Comparison of ENCODE assay signal across 19 mouse cellular contexts in the genomic region with DNA sequence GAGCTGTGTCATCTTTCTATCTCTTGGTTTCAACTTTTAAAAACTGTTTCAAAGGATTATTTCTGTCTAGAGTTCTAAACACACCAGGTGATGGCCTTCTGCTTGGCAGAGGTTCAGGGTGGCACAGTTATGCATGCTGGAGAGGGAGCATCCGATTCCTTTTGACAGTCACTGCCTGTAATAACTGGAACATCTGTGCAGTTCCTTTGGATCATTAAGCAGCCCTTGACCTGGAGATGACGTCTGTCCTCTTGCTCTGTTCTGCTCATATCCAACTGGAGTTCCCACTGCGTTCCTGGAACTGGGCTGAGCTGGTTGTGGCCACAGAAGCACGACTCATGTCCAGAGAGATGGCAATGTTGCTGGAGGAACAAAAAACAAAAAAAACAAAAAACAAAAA. TPM values are rescaled to one million over a fixed set of nuclear protein-coding genes. Genes with fewer than 3 reads are reported as not detected.
DNase-seq lines count a peak whose midpoint lies in the region; ATAC-seq and TF ChIP-seq lines count a peak whose summit lies in the region.
"Had no signal": no experiment of that assay in that cellular context is flagged by ENCODE, and none has a peak within 500 bp of the region (broad histone marks: within the 10 kb centered on the region; RNA-seq: fewer than 3 reads in every experiment).

No protein-coding gene starts in this region.

- CTCF ChIA-PET in Patski (lab: Charles Lee): no interaction called here

- no peak overlapping the region for H3K4me3 ChIP-seq in kidney, adult 2 months (ENCODE audit: insufficient read depth, low read depth, low read length)
- no peak overlapping the region for H3K4me3 ChIP-seq in intestine, embryonic 15.5 days (replicated peaks)
- H3K4me3 ChIP-seq: embryonic facial prominence, embryonic 15.5 days; forebrain, embryonic 15.5 days; heart, embryonic 10.5 days; hindbrain, embryonic 13.5 days had no signal

- POLR2A ChIA-PET in Patski (lab: Charles Lee): no interaction called here

- H3K36me3 ChIP-seq in kidney, adult 2 months (ENCODE audit: control insufficient read depth, insufficient read depth, low read length): no peaks in the 10 kb centered on the region
- no peaks in the 10 kb centered on the region for H3K36me3 ChIP-seq in intestine, embryonic 15.5 days
- H3K36me3 ChIP-seq: embryonic facial prominence, embryonic 15.5 days; forebrain, embryonic 15.5 days; heart, embryonic 10.5 days; hindbrain, embryonic 13.5 days had no signal

- peak; percentile 24 to 39 for DNase-seq in cerebellum, postnatal 10 days
- DNase-seq in cerebellum, adult 11 months: no peak
- DNase-seq in kidney, adult 2 months: peak; percentile 43
- DNase-seq in kidney, postnatal 4 days: no peak
- DNase-seq in kidney, postnatal 36 days: peak; percentile 9 to 12
- DNase-seq in kidney, postnatal 10 days: no peak
- DNase-seq in Patski (ENCODE audit: low read depth, low spot score): no peak
- DNase-seq: cerebellum, adult 11-12 months; cerebellum, adult 9-10 months; embryo, embryonic 11 days; gastrocnemius, postnatal 36 days; heart, adult 18-20 months; heart, postnatal 10 days had no signal

- in situ Hi-C loops in Patski (cut with MboI; ENCODE audit: low pct_unique_long_range_greater_than_20kb): no loop called here

- no peak overlapping the region for H3K27ac ChIP-seq in kidney, adult 2 months (ENCODE audit: insufficient read depth, low read depth, low read length)
- no peak overlapping the region for H3K27ac ChIP-seq in intestine, embryonic 15.5 days
- H3K27ac ChIP-seq: embryonic facial prominence, embryonic 15.5 days; forebrain, embryonic 15.5 days; heart, embryonic 10.5 days; hindbrain, embryonic 13.5 days had no signal

- TF ChIP-seq POLR2A in kidney, adult 2 months (IDR thresholded peaks at IDR 0.05; ENCODE audit: low read depth, low read length): no peak

- no peaks in the 10 kb centered on the region for H3K4me1 ChIP-seq in kidney, adult 2 months (ENCODE audit: control insufficient read depth, insufficient read depth, low read length)
- no peaks in the 10 kb centered on the region for H3K4me1 ChIP-seq in intestine, embryonic 15.5 days (replicated peaks)
- H3K4me1 ChIP-seq: embryonic facial prominence, embryonic 15.5 days; forebrain, embryonic 15.5 days; heart, embryonic 10.5 days; hindbrain, embryonic 13.5 days had no signal

- H3K9ac ChIP-seq in intestine, embryonic 15.5 days: no peak overlapping the region
- H3K9ac ChIP-seq: embryonic facial prominence, embryonic 15.5 days; forebrain, embryonic 15.5 days; hindbrain, embryonic 13.5 days had no signal

- no peak overlapping the region for H3K4me2 ChIP-seq in intestine, embryonic 15.5 days (replicated peaks)
- H3K4me2 ChIP-seq: embryonic facial prominence, embryonic 15.5 days; forebrain, embryonic 15.5 days; hindbrain, embryonic 13.5 days had no signal

- 33% methylated on average over 4 of the region's 4 CpGs for WGBS in kidney, adult 2 months
- WGBS in intestine, embryonic 15.5 days: 73% methylated on average over 4 of the region's 4 CpGs

- H3K9me3 ChIP-seq in intestine, embryonic 15.5 days: no peaks in the 10 kb centered on the region
- H3K9me3 ChIP-seq: embryonic facial prominence, embryonic 15.5 days; forebrain, embryonic 15.5 days; heart, embryonic 10.5 days; hindbrain, embryonic 13.5 days had no signal

- no peaks in the 10 kb centered on the region for H3K27me3 ChIP-seq in kidney, adult 2 months (replicated peaks; ENCODE audit: control insufficient read depth, insufficient read depth, low read length)
- H3K27me3 ChIP-seq in Patski: no peaks in the 10 kb centered on the region
- H3K27me3 ChIP-seq in intestine, embryonic 15.5 days (replicated peaks): no peaks in the 10 kb centered on the region
- H3K27me3 ChIP-seq: embryonic facial prominence, embryonic 15.5 days; forebrain, embryonic 15.5 days; hindbrain, embryonic 13.5 days had no signal

- peak; percentile 35 for ATAC-seq in Patski
- no peak for ATAC-seq in intestine, embryonic 15.5 days
- ATAC-seq: forebrain, embryonic 15.5 days; intestine, postnatal 0 days had no signal

- no peak for TF ChIP-seq CTCF in kidney, adult 2 months (conservative IDR thresholded peaks at IDR 0.05; ENCODE audit: insufficient read depth, insufficient read length, low read depth, low read length)
- no peak for TF ChIP-seq CTCF in Patski (IDR thresholded peaks at IDR 0.05)

RNA-seq across cellular contexts. Expression of a gene that starts 21.8 kb away (rescaled TPM):
- 5.1 and 6.4 TPM in 2 replicates for polyA plus RNA-seq in kidney, adult 2 months (2012; rRNA removed)
- polyA plus RNA-seq in Patski (2021): 0.18 TPM
- polyA plus RNA-seq in intestine, embryonic 15.5 days (2015; fragmentation: Nextera tagmentation; extraction: Ambion mirVana): 0.59 and 0.63 TPM in 2 replicates

Comparison
In these comparisons a context has a peak if more than half of its experiments do, and no peak if none do; other contexts are left out.
1. DNase-seq: peak in cerebellum, postnatal 10 days (2 of 2), kidney, adult 2 months (single experiment) and kidney, postnatal 36 days (2 of 2); none in cerebellum, adult 11 months (single experiment), kidney, postnatal 4 days (0 of 2), kidney, postnatal 10 days (single experiment) and Patski (single experiment).